Mouse (Mus musculus): ENCODE measurements at regions not wholly inside any gene's neighbourhood (a gene's known extent, or its start where the extent isn't known, plus 50 kb on each side); places are given as distances from the start of the nearest gene placed in this dataset.

- no peak overlapping the region for H3K4me3 ChIP-seq (ENCODE audit: insufficient read depth, poor library complexity, severe bottlenecking)
- no peaks in the 10 kb centered on the region for H3K27me3 ChIP-seq (ENCODE audit: control insufficient read depth, insufficient read depth, insufficient read length)
- no peaks in the 10 kb centered on the region for H3K36me3 ChIP-seq (ENCODE audit: control insufficient read depth, insufficient read depth)
- TF ChIP-seq USF1 (IDR thresholded peaks at IDR 0.05; ENCODE audit: low read depth) (no peak), MYOD1 (IDR thresholded peaks at IDR 0.05; ENCODE audit: control insufficient read depth, insufficient read length, low read depth) (no peak), MAX (IDR thresholded peaks at IDR 0.05) (no peak), MYOG (IDR thresholded peaks at IDR 0.05; ENCODE audit: control insufficient read depth, extremely low read depth, insufficient read length) (no peak), CTCF (IDR thresholded peaks at IDR 0.05; ENCODE audit: control insufficient read depth, insufficient read depth, insufficient read length) (no peak), FOSL1 (IDR thresholded peaks at IDR 0.05; ENCODE audit: insufficient read depth, low read length, poor library complexity, severe bottlenecking) (no peak), CEBPB (IDR thresholded peaks at IDR 0.05; ENCODE audit: low read depth) (no peak)
- no peaks in the 10 kb centered on the region for H3K79me3 ChIP-seq (ENCODE audit: low read depth)
- no peaks in the 10 kb centered on the region for H3K79me2 ChIP-seq (ENCODE audit: control insufficient read depth, insufficient read depth)
- H3ac ChIP-seq (ENCODE audit: control insufficient read depth, insufficient read length, low read depth), result no peak overlapping the region
Measured at GRCm38 (mm10) chr17:82731561-82731960, 483.5 kb upstream of the Pkdcc start.

- H3K79me2 ChIP-seq (ENCODE audit: control insufficient read depth, insufficient read depth), result no peaks in the 10 kb centered on the region
Measured at GRCm38 (mm10) chr17:82742445-82742844, 472.6 kb upstream of the Pkdcc start.

GRCm38 (mm10) chr17:82757400-82757799, 457.7 kb upstream of the Pkdcc start:
- TF ChIP-seq MYOD1 (IDR thresholded peaks at IDR 0.05; ENCODE audit: control insufficient read depth, insufficient read length, low read depth), result no peak
- no peak for TF ChIP-seq FOSL1 (IDR thresholded peaks at IDR 0.05; ENCODE audit: insufficient read depth, low read length, poor library complexity, severe bottlenecking)
- no peak for TF ChIP-seq CTCF (IDR thresholded peaks at IDR 0.05; ENCODE audit: control insufficient read depth, insufficient read depth, insufficient read length)
- TF ChIP-seq USF1 (IDR thresholded peaks at IDR 0.05; ENCODE audit: low read depth), result no peak
- no peak for TF ChIP-seq CEBPB (IDR thresholded peaks at IDR 0.05; ENCODE audit: low read depth)
- no peak for TF ChIP-seq MAX (IDR thresholded peaks at IDR 0.05)
- Histone ChIP-seq H3K4me3 (ENCODE audit: insufficient read depth, poor library complexity, severe bottlenecking) (no peak overlapping the region), H3K79me2 (ENCODE audit: control insufficient read depth, insufficient read depth) (no peaks in the 10 kb centered on the region), H3ac (ENCODE audit: control insufficient read depth, insufficient read length, low read depth) (no peak overlapping the region), H3K36me3 (ENCODE audit: control insufficient read depth, insufficient read depth) (no peaks in the 10 kb centered on the region), H3K27me3 (ENCODE audit: control insufficient read depth, insufficient read depth, insufficient read length) (no peaks in the 10 kb centered on the region), H3K79me3 (ENCODE audit: low read depth) (no peaks in the 10 kb centered on the region)

More at GRCm38 (mm10) chr17:82742445-82742844, 472.6 kb upstream of the Pkdcc start:
- H3ac ChIP-seq (ENCODE audit: control insufficient read depth, insufficient read length, low read depth), result no peak overlapping the region
- H3K36me3 ChIP-seq (ENCODE audit: control insufficient read depth, insufficient read depth), result no peaks in the 10 kb centered on the region
- no peaks in the 10 kb centered on the region for H3K27me3 ChIP-seq (ENCODE audit: control insufficient read depth, insufficient read depth, insufficient read length)
- no peak overlapping the region for H3K4me3 ChIP-seq (ENCODE audit: insufficient read depth, poor library complexity, severe bottlenecking)
- TF ChIP-seq FOSL1 (IDR thresholded peaks at IDR 0.05; ENCODE audit: insufficient read depth, low read length, poor library complexity, severe bottlenecking) (no peak), CTCF (IDR thresholded peaks at IDR 0.05; ENCODE audit: control insufficient read depth, insufficient read depth, insufficient read length) (no peak), CEBPB (IDR thresholded peaks at IDR 0.05; ENCODE audit: low read depth) (no peak), MYOG (IDR thresholded peaks at IDR 0.05; ENCODE audit: control insufficient read depth, extremely low read depth, insufficient read length) (no peak), MAX (IDR thresholded peaks at IDR 0.05) (no peak), USF1 (IDR thresholded peaks at IDR 0.05; ENCODE audit: low read depth) (no peak), MYOD1 (IDR thresholded peaks at IDR 0.05; ENCODE audit: control insufficient read depth, insufficient read length, low read depth) (no peak)
- no peaks in the 10 kb centered on the region for H3K79me3 ChIP-seq (ENCODE audit: low read depth)

- TF ChIP-seq MYOG (IDR thresholded peaks at IDR 0.05; ENCODE audit: control insufficient read depth, extremely low read depth, insufficient read length) (no peak), FOSL1 (IDR thresholded peaks at IDR 0.05; ENCODE audit: insufficient read depth, low read length, poor library complexity, severe bottlenecking) (no peak)
Measured at GRCm38 (mm10) chr17:82779096-82779495, 436.0 kb upstream of the Pkdcc start.

GRCm38 (mm10) chr17:82822129-82822528, 393.0 kb upstream of the Pkdcc start:
- H3ac ChIP-seq (ENCODE audit: control insufficient read depth, insufficient read length, low read depth), result no peak overlapping the region
- H3K27me3 ChIP-seq (ENCODE audit: control insufficient read depth, insufficient read depth, insufficient read length), result no peaks in the 10 kb centered on the region
- no peaks in the 10 kb centered on the region for H3K79me2 ChIP-seq (ENCODE audit: control insufficient read depth, insufficient read depth)
- TF ChIP-seq USF1 (IDR thresholded peaks at IDR 0.05; ENCODE audit: low read depth) (no peak), MYOD1 (IDR thresholded peaks at IDR 0.05; ENCODE audit: control insufficient read depth, insufficient read length, low read depth) (no peak), CTCF (IDR thresholded peaks at IDR 0.05; ENCODE audit: control insufficient read depth, insufficient read depth, insufficient read length) (no peak), FOSL1 (IDR thresholded peaks at IDR 0.05; ENCODE audit: insufficient read depth, low read length, poor library complexity, severe bottlenecking) (no peak), CEBPB (IDR thresholded peaks at IDR 0.05; ENCODE audit: low read depth) (no peak), MAX (IDR thresholded peaks at IDR 0.05) (no peak)
- no peaks in the 10 kb centered on the region for H3K36me3 ChIP-seq (ENCODE audit: control insufficient read depth, insufficient read depth)
- H3K4me3 ChIP-seq (ENCODE audit: insufficient read depth, poor library complexity, severe bottlenecking), result no peak overlapping the region
- no peaks in the 10 kb centered on the region for H3K79me3 ChIP-seq (ENCODE audit: low read depth)

More at GRCm38 (mm10) chr17:82779096-82779495, 436.0 kb upstream of the Pkdcc start:
- no peak overlapping the region for H3K4me3 ChIP-seq (ENCODE audit: insufficient read depth, poor library complexity, severe bottlenecking)
- no peak overlapping the region for H3ac ChIP-seq (ENCODE audit: control insufficient read depth, insufficient read length, low read depth)
- H3K27me3 ChIP-seq (ENCODE audit: control insufficient read depth, insufficient read depth, insufficient read length), result no peaks in the 10 kb centered on the region
- no peaks in the 10 kb centered on the region for H3K79me3 ChIP-seq (ENCODE audit: low read depth)
- no peaks in the 10 kb centered on the region for H3K36me3 ChIP-seq (ENCODE audit: control insufficient read depth, insufficient read depth)
- H3K79me2 ChIP-seq (ENCODE audit: control insufficient read depth, insufficient read depth), result no peaks in the 10 kb centered on the region

GRCm38 (mm10) chr17:82824057-82824456, 391.0 kb upstream of the Pkdcc start:
- no peaks in the 10 kb centered on the region for H3K36me3 ChIP-seq (ENCODE audit: control insufficient read depth, insufficient read depth)
- TF ChIP-seq FOSL1 (IDR thresholded peaks at IDR 0.05; ENCODE audit: insufficient read depth, low read length, poor library complexity, severe bottlenecking) (no peak), CTCF (IDR thresholded peaks at IDR 0.05; ENCODE audit: control insufficient read depth, insufficient read depth, insufficient read length) (no peak), MAX (IDR thresholded peaks at IDR 0.05) (no peak), USF1 (IDR thresholded peaks at IDR 0.05; ENCODE audit: low read depth) (no peak), CEBPB (IDR thresholded peaks at IDR 0.05; ENCODE audit: low read depth) (no peak)
- H3K4me3 ChIP-seq (ENCODE audit: insufficient read depth, poor library complexity, severe bottlenecking), result no peak overlapping the region
- no peaks in the 10 kb centered on the region for H3K79me2 ChIP-seq (ENCODE audit: control insufficient read depth, insufficient read depth)
- no peaks in the 10 kb centered on the region for H3K79me3 ChIP-seq (ENCODE audit: low read depth)
- H3K27me3 ChIP-seq (ENCODE audit: control insufficient read depth, insufficient read depth, insufficient read length), result no peaks in the 10 kb centered on the region
- H3ac ChIP-seq (ENCODE audit: control insufficient read depth, insufficient read length, low read depth), result no peak overlapping the region
